Mouse (Mus musculus): ENCODE results near the gene Nif3l1.

DNA sequence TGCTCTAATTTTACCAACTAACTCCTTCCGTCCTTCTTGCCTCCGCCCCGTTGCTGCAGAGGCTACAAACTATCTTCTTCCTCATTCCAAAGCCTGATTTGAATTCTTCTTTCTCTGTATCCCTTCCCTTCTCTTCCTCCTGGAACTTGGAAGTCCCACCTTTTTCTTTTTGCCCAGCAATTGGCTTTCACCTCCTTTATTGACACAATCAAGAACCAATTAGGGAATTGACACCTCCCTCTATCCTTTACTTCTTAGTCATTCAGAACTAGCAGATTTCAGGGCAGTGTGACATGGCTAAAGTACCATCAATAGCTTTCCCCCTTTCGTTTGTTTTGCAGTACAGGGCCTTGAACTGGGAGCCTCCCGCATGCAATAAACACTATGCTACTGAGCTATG, 13.2 kb downstream of the Nif3l1 start:
- TF ChIP-seq POLR2A (IDR thresholded peaks at IDR 0.05; ENCODE audit: low read depth, low read length) (no peak), CTCF (IDR thresholded peaks at IDR 0.05; ENCODE audit: borderline replicate concordance, insufficient read depth, low read length) (no peak)
